Mouse (Mus musculus) brain, embryonic 14.5 days (tissue): Measurements from ENCODE around the gene Gm5244. TPM values are rescaled to one million over a fixed set of nuclear protein-coding genes. Genes with fewer than 3 reads are reported as not detected.

Experiments used
- DNase-seq: peaks from one replicate; pipeline ENCODE4 v3.0.0-alpha.2; 2011; ENCODE audit warnings: low read depth
- CTCF ChIP-seq: fragments of 200-500 bp; IDR thresholded peaks from 2 replicates; pipeline ENCODE4 v1.5.1; 2012; ENCODE audit warnings: inconsistent platforms, mild to moderate bottlenecking, moderate library complexity, borderline replicate concordance; ENCODE audit not compliant: insufficient read depth, insufficient read length; ENCODE audit errors: extremely low read depth
- POLR2A ChIP-seq: fragments of 200-500 bp; IDR thresholded peaks from 2 replicates; pipeline ENCODE4 v1.6.1; 2012; ENCODE audit warnings: mild to moderate bottlenecking, inconsistent platforms, borderline replicate concordance; ENCODE audit not compliant: poor library complexity, insufficient read depth, insufficient read length, severe bottlenecking; ENCODE audit errors: extremely low read depth
- polyA plus RNA-seq: library from polyadenylated mRNA; depleted of rRNA; stranded (reverse); fragments of >200 nt; gene quantifications from 2 replicates; pipeline ENCODE4 v1.2.3, GENCODE M21; 2012; rRNA removed

Gene Gm5244
- polyA plus RNA-seq, result not detected in 2 replicates

GRCm38 (mm10) chr19:12846382-12846781 lies at the start of gene Gm5244:
Gene Gm5244, plus strand, starts transcription at chr19:12846682.
- TF ChIP-seq POLR2A, result no peak
- TF ChIP-seq CTCF, result no peak

GRCm38 (mm10) chr19:12797071-12797470 lies 49.4 kb upstream of the Gm5244 start:
- DNase-seq, result peak; percentile 75

More at GRCm38 (mm10) chr19:12846382-12846781, at the start of gene Gm5244:
- DNase-seq, result no peak

GRCm38 (mm10) chr19:12798404-12798803 lies 48.1 kb upstream of the Gm5244 start:
- DNase-seq, result no peak
- TF ChIP-seq POLR2A (no peak), CTCF (no peak)

More at GRCm38 (mm10) chr19:12797071-12797470, 49.4 kb upstream of the Gm5244 start:
- no peak for TF ChIP-seq POLR2A
- peak; percentile 23; the same call in 1 of the 2 replicates for TF ChIP-seq CTCF

GRCm38 (mm10) chr19:12799081-12799480 lies 47.4 kb upstream of the Gm5244 start:
- no peak for DNase-seq
- no peak for TF ChIP-seq POLR2A
- TF ChIP-seq CTCF, result no peak

- TF ChIP-seq CTCF, result no peak
- TF ChIP-seq POLR2A, result no peak
- no peak for DNase-seq
Observed at GRCm38 (mm10) chr19:12800621-12801020, 45.9 kb upstream of the Gm5244 start.

- no peak for DNase-seq
- TF ChIP-seq POLR2A (no peak), CTCF (no peak)
Observed at GRCm38 (mm10) chr19:12801046-12801445, 45.4 kb upstream of the Gm5244 start.

- no peak for DNase-seq
- TF ChIP-seq CTCF (no peak), POLR2A (no peak)
Observed at GRCm38 (mm10) chr19:12802830-12803229, 43.7 kb upstream of the Gm5244 start.

- no peak for DNase-seq
- TF ChIP-seq POLR2A (no peak), CTCF (no peak)
Observed at GRCm38 (mm10) chr19:12804237-12804636, 42.2 kb upstream of the Gm5244 start.

- no peak for DNase-seq
- TF ChIP-seq POLR2A, result no peak
- no peak for TF ChIP-seq CTCF
Observed at GRCm38 (mm10) chr19:12805730-12806129, 40.8 kb upstream of the Gm5244 start.

GRCm38 (mm10) chr19:12806214-12806613 lies 40.3 kb upstream of the Gm5244 start:
- TF ChIP-seq CTCF, result no peak
- TF ChIP-seq POLR2A, result no peak
- no peak for DNase-seq

GRCm38 (mm10) chr19:12812644-12813364 lies 33.7 kb upstream of the Gm5244 start:
- no peak for TF ChIP-seq POLR2A
- no peak for DNase-seq

- no peak for DNase-seq
- TF ChIP-seq CTCF (no peak), POLR2A (no peak)
Observed at GRCm38 (mm10) chr19:12813883-12814282, 32.6 kb upstream of the Gm5244 start.
